In genomic region chr10:70788814-70789452, GRCm38 (mm10) we compare ENCODE assay signal across 11 mouse cellular contexts.
A peak's percentile ranks its signal among the peaks of the same experiment; 100 is the strongest.
DNase-seq lines count a peak whose midpoint lies in the region; ATAC-seq and TF ChIP-seq lines count a peak whose summit lies in the region.
"Had no signal": no experiment of that assay in that cellular context is flagged by ENCODE, and none has a peak within 500 bp of the region (broad histone marks: within the 10 kb centered on the region; RNA-seq: fewer than 3 reads in every experiment).

No protein-coding gene starts in this region.

- no peak overlapping the region for H3K9ac ChIP-seq in midbrain, embryonic 15.5 days

- no peak for TF ChIP-seq CTCF in thymus, adult 2 months (IDR thresholded peaks at IDR 0.05; ENCODE audit: borderline replicate concordance, control insufficient read depth, extremely low read depth, insufficient read depth, low read length, poor library complexity)

- H3K27ac ChIP-seq in midbrain, embryonic 15.5 days, result peak overlapping the region; percentile 78
- no peak overlapping the region for H3K27ac ChIP-seq in thymus, adult 2 months (ENCODE audit: control insufficient read depth, insufficient read depth, low read length)

- no peaks in the 10 kb centered on the region for H3K27me3 ChIP-seq in midbrain, embryonic 15.5 days (replicated peaks)
- H3K27me3 ChIP-seq in thymus, adult 2 months (ENCODE audit: control insufficient read depth, insufficient read depth, low read length), result no peaks in the 10 kb centered on the region

- intact Hi-C loops in heart, postnatal 36 days (cut with DNase I), result no loop called here

- no peak overlapping the region for H3K4me3 ChIP-seq in midbrain, embryonic 15.5 days
- H3K4me3 ChIP-seq in thymus, adult 2 months (ENCODE audit: control insufficient read depth, insufficient read depth, low read length), result no peak overlapping the region

- WGBS in midbrain, embryonic 15.5 days, result 31% methylated on average over 7 of the region's 7 CpGs
- 73% methylated on average over 7 of the region's 7 CpGs for WGBS in thymus, adult 2 months

- DNase-seq in cerebellum, adult 11 months, result no peak
- peak; percentile 28 to 29 for DNase-seq in cerebellum, adult 18-20 months
- DNase-seq in forelimb bud, embryonic 11.5 days (ENCODE audit: low read depth, low spot score), result peak; percentile 51
- no peak for DNase-seq in heart, postnatal 36 days
- no peak for DNase-seq in gastrocnemius, postnatal 25 days
- no peak for DNase-seq in thymus, adult 2 months
- DNase-seq: adrenal gland, adult 8-10 months; B cell, adult 2 months had no signal

- H3K4me2 ChIP-seq in midbrain, embryonic 15.5 days, result no peak overlapping the region

- H3K4me1 ChIP-seq in midbrain, embryonic 15.5 days, result peaks cover 18% of the 10 kb centered on the region
- H3K4me1 ChIP-seq in thymus, adult 2 months (replicated peaks; ENCODE audit: control insufficient read depth, insufficient read depth, low read length), result no peaks in the 10 kb centered on the region

- peak; percentile 49 for ATAC-seq in cerebellum, adult (ENCODE audit: insufficient number of reproducible peaks, low FRiP score, low TSS enrichment)
- peak; percentile 90 for ATAC-seq in midbrain, embryonic 15.5 days (replicated peaks)
- ATAC-seq: lung, postnatal 0 days had no signal

- H3K9me3 ChIP-seq in midbrain, embryonic 15.5 days, result no peaks in the 10 kb centered on the region

- H3K36me3 ChIP-seq in midbrain, embryonic 15.5 days (replicated peaks), result no peaks in the 10 kb centered on the region
- no peaks in the 10 kb centered on the region for H3K36me3 ChIP-seq in thymus, adult 2 months (ENCODE audit: control insufficient read depth, insufficient read depth, low read length)

- no peak for TF ChIP-seq POLR2A in thymus, adult 2 months (IDR thresholded peaks at IDR 0.05; ENCODE audit: control insufficient read depth, extremely low read depth, insufficient read depth, low read length, poor library complexity)

Comparison
In these comparisons a context has a peak if more than half of its experiments do, and no peak if none do; other contexts are left out.
1. DNase-seq: peak in cerebellum, adult 18-20 months (2 of 2) and forelimb bud, embryonic 11.5 days (single experiment); none in cerebellum, adult 11 months (single experiment), heart, postnatal 36 days (0 of 2), gastrocnemius, postnatal 25 days (single experiment) and thymus, adult 2 months (single experiment).